Mouse (Mus musculus): Measurements from ENCODE around the gene Vmn2r100.

The Vmn2r100 gene

DNA sequence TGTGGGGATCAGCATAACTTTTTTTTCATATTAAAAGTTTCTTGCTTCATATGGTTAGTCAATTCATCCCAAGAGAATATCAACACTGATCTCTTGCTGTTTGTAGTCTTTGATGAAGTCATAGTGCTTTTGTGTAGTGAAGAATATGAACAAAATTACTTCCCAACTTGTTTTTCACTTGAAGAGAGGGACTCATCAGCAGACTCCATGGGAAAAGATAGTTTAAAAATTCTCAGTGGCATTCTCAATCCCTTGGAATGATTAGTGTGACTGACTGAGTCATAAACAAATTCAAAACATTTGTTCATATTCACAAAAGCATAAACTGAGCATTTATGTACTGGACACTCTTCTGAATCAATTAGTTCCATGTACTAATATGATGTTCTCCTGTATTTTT lies at the start of gene Vmn2r100:
Vmn2r100 (plus strand) TSS at position 301 of the 400 bp plus-strand sequence.
- no peak for DNase-seq

DNA sequence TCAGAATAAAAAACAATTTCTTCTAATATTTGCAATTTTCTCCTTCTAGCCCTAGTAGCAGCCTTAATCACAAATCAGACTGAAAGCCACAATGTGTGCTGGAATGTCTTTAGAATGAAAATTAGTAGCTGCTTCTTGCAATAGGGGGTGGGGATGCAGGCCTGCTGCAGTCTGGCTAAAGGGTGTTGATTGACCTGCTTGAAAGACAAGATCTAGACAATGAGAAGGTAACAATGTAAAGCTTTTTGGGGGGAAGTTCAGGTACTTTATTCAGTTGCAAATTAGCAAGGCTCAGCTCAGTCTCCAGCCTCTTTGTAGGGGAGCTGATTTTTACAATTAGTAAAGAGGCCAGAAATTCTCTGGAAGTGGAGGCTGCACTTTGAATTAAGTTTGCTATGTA lies 21.7 kb upstream of the Vmn2r100 start:
- no peak for DNase-seq

DNA sequence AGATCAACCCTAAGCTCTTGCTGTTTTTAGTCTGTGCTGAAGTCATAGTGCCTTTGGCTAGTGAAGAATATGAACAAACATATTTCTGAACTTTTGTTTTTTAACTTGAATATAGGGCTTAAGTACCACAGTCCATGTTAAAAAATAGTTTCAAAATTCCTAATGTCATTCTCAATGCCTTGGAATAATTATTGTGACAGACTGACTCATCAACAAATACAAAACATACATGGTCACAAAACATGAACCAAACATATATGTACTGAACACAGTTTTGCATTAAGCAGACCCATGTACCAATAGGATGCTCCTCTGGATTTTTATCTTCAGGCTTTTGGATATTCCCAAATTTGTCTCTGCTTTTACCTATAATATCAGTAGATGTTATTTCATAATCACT lies 72.4 kb downstream of the Vmn2r100 start, which contains the start of gene Vmn2r101:
Vmn2r101 (plus strand) TSS at position 301 of the 400 bp plus-strand sequence.
- no peak for DNase-seq
